Mouse (Mus musculus) myocyte (in vitro differentiated cells): ENCODE measurements around the gene Gbp6. TPM values are rescaled to one million over a fixed set of nuclear protein-coding genes. Genes with fewer than 3 reads are reported as not detected.
"Not testable (repeated sequence)": the region's sequence is repeated elsewhere in the genome, so short reads cannot be mapped to it uniquely, and the experiment has no call there.

ENCODE experiments used
- H3K27me3 ChIP-seq: one replicate; pipeline ENCODE4 v1.6.1; 2011; ENCODE audit not compliant: control insufficient read depth, insufficient read depth, insufficient read length
- H3K36me3 ChIP-seq: one replicate; pipeline ENCODE4 v1.6.1; 2011; ENCODE audit not compliant: control insufficient read depth, insufficient read depth
- H3K4me2 ChIP-seq: one replicate; pipeline ENCODE4 v1.6.1; 2011; ENCODE audit warnings: low read depth, control low read depth
- H3K4me3 ChIP-seq: one replicate; pipeline ENCODE4 v1.5.1; 2011; ENCODE audit warnings: mild to moderate bottlenecking, control low read depth, moderate library complexity
- H3K79me2 ChIP-seq: one replicate; pipeline ENCODE4 v1.6.1; 2011; ENCODE audit not compliant: control insufficient read depth, insufficient read depth
- H3ac ChIP-seq: one replicate; pipeline ENCODE4 v1.6.1; 2011; ENCODE audit not compliant: control insufficient read depth, insufficient read length
- CEBPB ChIP-seq: IDR thresholded peaks from 2 replicates; pipeline ENCODE4 v1.6.1; 2011; ENCODE audit warnings: mild to moderate bottlenecking, moderate library complexity; ENCODE audit not compliant: poor library complexity, insufficient read depth, severe bottlenecking
- E2F4 ChIP-seq: IDR thresholded peaks from one replicate; pipeline ENCODE4 v1.6.1; 2011; ENCODE audit warnings: mild to moderate bottlenecking, control low read depth, moderate library complexity; ENCODE audit not compliant: insufficient read depth
- MYOD1 ChIP-seq, 3 experiments: IDR thresholded peaks; one replicate each; pipeline ENCODE4 v1.6.1; 2011; ENCODE audit warnings: control low read depth in 2 of 3, low read depth in 2 of 3, mild to moderate bottlenecking in 2 of 3, moderate library complexity in 1 of 3; ENCODE audit not compliant: insufficient read length in 2 of 3, control insufficient read depth in 1 of 3
- MYOG ChIP-seq, 3 experiments: IDR thresholded peaks; one replicate each; pipeline ENCODE4 v1.6.1; 2011; ENCODE audit warnings: control low read depth in 2 of 3, low read depth in 2 of 3, mild to moderate bottlenecking in 2 of 3; ENCODE audit not compliant: insufficient read length in 2 of 3, control insufficient read depth in 1 of 3, insufficient read depth in 1 of 3
- POLR2AphosphoS2 ChIP-seq: IDR thresholded peaks from one replicate; pipeline ENCODE4 v1.6.1; 2011; ENCODE audit warnings: low read depth, control low read depth; ENCODE audit not compliant: insufficient read length
- SRF ChIP-seq: IDR thresholded peaks from one replicate; pipeline ENCODE4 v1.6.1; 2011; ENCODE audit warnings: low read depth; ENCODE audit not compliant: control insufficient read depth, insufficient read length
- TCF12 ChIP-seq: IDR thresholded peaks from one replicate; pipeline ENCODE4 v1.6.1; 2011; ENCODE audit warnings: mild to moderate bottlenecking, control low read depth; ENCODE audit not compliant: poor library complexity, insufficient read depth, severe bottlenecking
- TCF3 ChIP-seq: IDR thresholded peaks from one replicate; pipeline ENCODE4 v1.6.1; 2011; ENCODE audit warnings: low read depth, control low read depth; ENCODE audit not compliant: insufficient read length
- USF1 ChIP-seq: IDR thresholded peaks from one replicate; pipeline ENCODE4 v1.6.1; 2011; ENCODE audit warnings: low read depth, mild to moderate bottlenecking, control low read depth, moderate library complexity
- polyA plus RNA-seq: library from polyadenylated mRNA; unstranded; fragments of >200 nt; fragmentation: generic; extraction: Trizol; gene quantifications from one replicate; pipeline ENCODE4 v1.2.1, GENCODE M21; 2012; ENCODE audit warnings: missing spikeins

Gbp6 gene
- polyA plus RNA-seq, 1 experiment, result 0.05 TPM

DNA sequence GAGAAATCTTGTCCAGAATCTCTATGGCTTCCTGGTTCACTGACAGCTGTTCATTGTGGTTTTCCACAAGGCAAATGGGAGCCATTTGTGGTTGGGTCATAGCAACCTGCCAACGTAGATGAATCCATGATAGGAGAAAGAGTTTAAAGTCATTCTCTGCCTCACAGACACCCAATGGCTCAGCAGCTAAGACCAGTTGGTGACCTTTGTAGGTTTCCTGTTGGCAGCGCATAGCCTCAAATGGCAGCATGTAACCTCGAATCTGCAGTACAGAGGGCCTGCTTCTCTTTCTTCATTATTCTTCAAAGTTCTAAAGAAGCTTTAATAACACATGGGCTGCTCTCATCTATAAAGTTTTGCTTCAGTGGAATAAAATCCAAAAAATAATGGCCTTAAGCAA lies 2.6 kb downstream of the Gbp6 start:
- H3K79me2 ChIP-seq, H3ac ChIP-seq, H3K4me3 ChIP-seq, H3K27me3 ChIP-seq, H3K36me3 ChIP-seq, H3K4me2 ChIP-seq: not testable (repeated sequence)
- TF ChIP-seq MYOG (IDR thresholded peaks at IDR 0.05; ENCODE audit: control insufficient read depth in 1 of 3, insufficient read depth in 1 of 3, insufficient read length in 2 of 3, low read depth in 2 of 3), result peak in 1 of 3 experiments; percentile 42

DNA sequence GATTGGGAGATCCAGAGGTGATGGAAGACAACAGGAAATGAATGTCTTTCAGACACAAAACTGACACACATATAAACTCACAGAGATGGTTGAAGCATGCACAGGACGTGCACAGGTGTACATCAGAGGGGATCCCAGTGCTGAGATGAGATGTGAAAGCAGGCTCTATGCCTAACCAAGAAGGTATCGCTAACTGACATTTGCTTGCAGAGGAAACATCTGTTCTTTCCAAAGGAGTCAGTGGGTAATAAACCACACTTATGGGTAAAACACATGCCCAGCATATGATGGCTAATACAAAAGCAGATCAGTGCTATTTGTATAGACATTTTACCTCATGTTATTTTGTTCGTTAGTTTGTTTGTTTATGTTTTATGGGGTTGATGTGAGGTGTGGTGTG lies 32.8 kb downstream of the Gbp6 start:
- H3K4me3 ChIP-seq, H3ac ChIP-seq, H3K36me3 ChIP-seq, H3K79me2 ChIP-seq, H3K27me3 ChIP-seq, H3K4me2 ChIP-seq: not testable (repeated sequence)

DNA sequence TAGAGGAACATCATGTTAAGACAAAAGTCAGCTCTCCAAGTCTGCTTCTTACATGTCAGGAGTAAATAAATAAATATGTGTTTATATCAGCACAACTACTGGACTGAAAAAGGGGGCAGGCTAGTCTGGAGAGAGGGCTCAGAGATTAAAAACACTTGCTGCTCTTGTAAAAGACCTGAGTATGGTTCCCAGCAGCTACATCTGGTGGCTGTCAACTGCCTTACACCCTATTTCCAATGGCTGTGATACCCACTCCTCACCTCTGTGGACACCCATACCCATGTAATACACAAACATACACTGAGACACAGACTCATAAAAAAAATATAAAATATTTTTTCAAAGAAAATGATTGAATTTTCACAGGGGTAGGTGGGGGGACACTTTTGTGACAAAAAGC lies 41.0 kb downstream of the Gbp6 start:
- Histone ChIP-seq H3K36me3 (no peaks in the 10 kb centered on the region), H3K79me2 (no peaks in the 10 kb centered on the region), H3K4me3 (no peak overlapping the region), H3K4me2 (no peak overlapping the region), H3ac (no peak overlapping the region), H3K27me3 (no peaks in the 10 kb centered on the region)
- TF ChIP-seq TCF3 (no peak), CEBPB (no peak), MYOG (IDR thresholded peaks at IDR 0.05; ENCODE audit: control insufficient read depth in 1 of 3, insufficient read depth in 1 of 3, insufficient read length in 2 of 3, low read depth in 2 of 3) (no peak), POLR2AphosphoS2 (no peak), SRF (no peak), E2F4 (no peak), USF1 (no peak), MYOD1 (IDR thresholded peaks at IDR 0.05; ENCODE audit: control insufficient read depth in 1 of 3, insufficient read length in 2 of 3, low read depth in 2 of 3) (no peak), TCF12 (no peak)

DNA sequence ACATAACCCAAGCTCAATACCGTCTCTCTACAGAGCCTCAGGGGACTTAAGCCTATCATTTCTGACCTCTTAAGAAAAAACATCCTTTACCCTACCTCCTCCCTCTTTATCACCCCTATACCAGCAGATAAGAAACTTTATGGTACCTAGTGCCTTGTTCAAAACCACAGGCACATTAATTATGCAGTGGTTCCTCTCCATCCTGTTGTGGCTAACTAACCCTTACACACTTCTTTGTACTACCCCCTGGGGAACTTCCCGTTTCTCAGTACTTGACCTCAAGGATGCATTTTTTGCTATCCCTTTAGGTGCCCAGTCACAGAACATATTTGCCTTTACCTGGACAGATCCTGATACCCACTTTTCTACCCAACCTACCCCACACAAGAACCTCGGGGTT lies 48.8 kb downstream of the Gbp6 start:
- H3K27me3 ChIP-seq, H3K4me3 ChIP-seq, H3ac ChIP-seq: not testable (repeated sequence)

DNA sequence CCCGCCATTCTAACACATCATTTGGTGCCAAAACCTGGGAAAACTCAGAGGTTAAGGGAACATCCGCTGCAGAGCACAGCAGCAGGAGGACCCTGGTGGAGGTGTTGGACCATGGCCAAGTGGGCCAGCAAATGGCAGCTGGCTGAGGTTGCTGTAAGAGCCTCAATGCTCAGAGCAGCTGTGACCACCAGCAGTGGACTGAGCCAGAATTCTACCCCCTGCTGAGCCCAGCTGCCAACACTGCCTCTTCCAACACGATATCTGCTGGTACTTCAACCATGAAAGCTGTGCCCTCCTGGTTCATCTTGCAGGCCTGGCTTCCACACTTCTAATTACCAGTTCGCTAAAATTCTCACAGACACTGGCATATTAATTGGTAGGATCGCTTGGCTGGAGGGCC lies 52.5 kb downstream of the Gbp6 start:
- not testable (repeated sequence) for H3K4me3 ChIP-seq

More for the DNA sequence above, 48.8 kb downstream of the Gbp6 start:
- H3K79me2 ChIP-seq, H3K4me2 ChIP-seq, H3K36me3 ChIP-seq: not testable (repeated sequence)

DNA sequence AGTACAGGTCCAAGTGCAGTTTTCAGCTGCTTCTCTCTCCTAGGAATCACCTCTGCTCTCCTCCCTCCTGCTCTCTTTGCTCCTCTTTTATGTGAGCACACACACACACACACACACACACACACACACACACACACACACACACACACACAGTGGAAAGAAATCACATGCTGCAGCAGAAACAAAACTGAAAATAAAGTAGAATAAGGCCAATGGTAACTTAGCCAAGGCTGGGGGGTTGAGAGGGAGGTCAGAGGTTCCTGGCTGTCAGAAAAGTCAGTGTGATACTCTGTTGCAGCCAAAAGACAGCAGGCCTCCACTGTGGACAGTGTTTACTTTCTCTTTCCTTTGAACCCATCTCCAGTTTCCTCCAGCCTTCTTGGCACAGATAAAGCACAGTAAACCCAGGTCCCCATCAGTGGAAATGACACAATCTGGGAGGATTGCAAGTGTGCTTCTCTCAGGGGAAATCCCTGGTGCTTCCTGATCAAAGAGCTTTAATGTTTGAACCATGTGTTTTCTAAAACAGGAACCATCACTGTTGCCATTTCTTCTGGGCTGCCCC lies 53.9 kb downstream of the Gbp6 start, which contains the start of gene Gbp10:
Gene Gbp10 (minus strand): TSS at position 51 of the 565 bp plus-strand sequence.
- H3ac ChIP-seq, H3K4me2 ChIP-seq, H3K36me3 ChIP-seq, H3K79me2 ChIP-seq, H3K27me3 ChIP-seq, H3K4me3 ChIP-seq: not testable (repeated sequence)

More for the DNA sequence above, 52.5 kb downstream of the Gbp6 start:
- not testable (repeated sequence) for H3K27me3 ChIP-seq, H3K79me2 ChIP-seq, H3K4me2 ChIP-seq, H3K36me3 ChIP-seq, H3ac ChIP-seq

DNA sequence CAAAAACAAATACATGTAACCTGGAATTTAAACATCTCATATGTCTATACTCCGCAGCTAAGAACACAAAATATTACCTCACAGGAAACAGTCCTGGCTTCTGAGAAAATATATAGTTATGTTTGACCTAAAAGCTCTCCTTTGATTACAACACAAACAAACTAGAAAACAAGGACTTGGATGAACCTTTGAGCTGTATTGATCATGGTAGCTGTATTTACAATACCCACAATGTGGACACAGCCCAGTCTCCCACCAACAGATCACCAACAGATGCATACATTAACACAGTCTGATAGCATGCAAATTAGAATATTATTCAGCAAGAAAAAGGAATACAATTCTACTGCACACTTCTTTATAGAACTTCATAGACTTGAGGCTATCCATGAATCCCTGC lies 55.1 kb downstream of the Gbp6 start:
- not testable (repeated sequence) for H3K4me2 ChIP-seq, H3K36me3 ChIP-seq, H3K27me3 ChIP-seq, H3ac ChIP-seq, H3K4me3 ChIP-seq, H3K79me2 ChIP-seq
